Mouse (Mus musculus): ENCODE measurements at regions not wholly inside any gene's neighbourhood (a gene's known extent, or its start where the extent isn't known, plus 50 kb on each side); places are given as distances from the start of the nearest gene placed in this dataset.

DNA sequence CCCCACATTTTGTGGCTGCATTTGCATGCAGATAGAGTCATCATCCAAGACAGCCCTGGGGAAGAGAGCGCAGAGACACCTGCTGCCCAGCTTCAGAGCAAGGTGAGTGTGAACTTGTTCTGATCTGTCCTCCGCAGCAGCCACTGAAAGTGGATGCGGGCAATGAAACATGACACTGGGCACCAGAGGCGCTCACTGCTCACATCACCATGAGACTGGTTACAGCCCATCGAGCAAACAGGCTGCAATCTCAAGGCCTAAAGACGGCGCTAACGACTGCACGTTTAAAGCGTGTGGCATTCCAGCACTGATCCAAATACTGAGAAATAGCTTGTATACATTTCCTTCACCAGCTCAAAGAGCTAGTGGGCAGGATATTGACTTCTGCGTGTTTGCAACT, 65.8 kb downstream of the Barhl2 start:
- CTCF ChIA-PET: no interaction called here

DNA sequence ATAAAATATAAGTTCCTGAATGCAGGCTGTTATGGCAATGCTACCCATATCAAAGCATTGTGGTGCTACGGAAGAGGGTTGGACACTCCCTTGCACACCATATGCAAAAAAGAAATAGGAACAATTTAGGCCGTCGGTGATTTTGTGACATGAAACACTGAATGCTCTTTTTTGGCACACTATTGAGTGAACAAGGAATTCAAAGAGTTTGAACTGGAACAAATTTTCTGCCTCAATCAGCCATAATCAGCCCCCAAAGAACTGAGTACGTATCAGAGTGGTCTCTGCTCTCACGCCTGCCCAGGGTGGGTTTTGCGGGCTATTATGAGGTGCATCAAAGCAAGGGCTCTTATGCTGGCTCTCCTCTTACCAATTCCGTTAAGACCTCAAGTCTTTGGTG, 71.3 kb downstream of the Barhl2 start:
- CTCF ChIA-PET: no interaction called here

DNA sequence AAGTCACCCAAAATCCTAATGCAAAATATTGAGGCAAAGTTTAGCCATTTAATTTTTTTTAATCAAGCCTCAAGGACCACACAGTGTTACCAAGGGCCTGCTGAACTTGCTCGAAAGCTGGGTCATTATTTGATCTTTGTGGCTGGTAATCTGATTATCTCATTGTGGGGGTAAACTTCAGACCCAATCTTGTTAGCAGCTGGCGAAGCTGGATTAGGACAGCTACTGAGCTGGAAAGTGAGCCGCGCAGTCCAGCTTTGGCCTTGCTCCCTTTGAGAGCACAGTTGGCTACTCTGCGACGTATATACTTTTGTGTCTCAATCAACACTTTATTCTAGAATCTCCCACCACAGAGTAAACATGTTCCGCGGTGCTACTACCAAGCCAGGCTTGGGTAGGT, 72.1 kb downstream of the Barhl2 start:
- CTCF ChIA-PET: no interaction called here

DNA sequence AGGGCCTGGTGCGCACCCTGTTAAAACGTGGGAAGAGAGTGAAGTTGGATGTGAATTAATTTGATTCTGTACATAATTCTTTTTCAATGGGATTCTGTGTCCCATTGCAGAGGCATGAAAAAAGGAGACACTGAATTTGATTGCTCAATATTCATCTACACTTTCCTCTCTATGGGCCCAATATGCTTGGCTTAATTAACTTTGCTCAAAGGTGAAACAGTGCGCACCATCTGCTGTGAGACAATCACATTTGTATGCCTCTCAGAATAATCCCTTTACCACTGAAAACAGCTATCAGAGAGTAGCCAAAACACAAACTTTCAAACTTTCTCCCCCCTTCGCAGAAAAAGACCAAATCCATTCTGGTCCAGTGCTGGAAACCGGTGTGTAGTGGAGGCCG, 72.7 kb downstream of the Barhl2 start:
- CTCF ChIA-PET: no interaction called here

DNA sequence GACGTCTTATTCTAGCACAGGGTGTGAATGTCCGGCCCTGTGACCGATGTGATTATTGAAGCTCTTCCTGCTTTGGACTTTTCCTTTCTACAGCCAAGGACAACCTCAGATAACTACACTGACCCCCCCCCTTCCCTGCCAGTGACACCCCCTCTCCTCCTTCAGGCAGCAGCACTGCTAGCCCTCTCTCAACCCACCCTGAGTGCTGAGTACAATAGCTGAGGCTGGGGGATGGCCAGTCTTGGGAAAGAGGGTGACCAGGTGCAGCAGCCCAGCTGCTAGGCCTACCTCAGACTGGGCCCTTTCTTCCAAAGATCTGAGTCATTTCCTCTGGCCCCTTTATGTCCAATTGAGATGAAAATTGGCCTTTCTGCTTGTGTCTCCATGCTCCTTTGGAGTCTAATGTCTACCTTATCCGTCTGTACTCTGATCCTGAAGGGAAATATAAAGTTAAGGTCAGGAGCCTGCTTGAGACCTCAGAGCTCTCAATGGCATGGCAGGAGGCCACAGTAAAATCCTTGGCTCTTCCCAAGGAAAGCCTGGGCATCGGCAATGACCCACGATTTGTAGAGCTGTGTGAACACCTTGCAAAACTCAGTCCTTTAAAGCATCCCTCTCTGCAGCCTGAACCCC, 73.7 kb downstream of the Barhl2 start:
- CTCF ChIA-PET: no interaction called here

DNA sequence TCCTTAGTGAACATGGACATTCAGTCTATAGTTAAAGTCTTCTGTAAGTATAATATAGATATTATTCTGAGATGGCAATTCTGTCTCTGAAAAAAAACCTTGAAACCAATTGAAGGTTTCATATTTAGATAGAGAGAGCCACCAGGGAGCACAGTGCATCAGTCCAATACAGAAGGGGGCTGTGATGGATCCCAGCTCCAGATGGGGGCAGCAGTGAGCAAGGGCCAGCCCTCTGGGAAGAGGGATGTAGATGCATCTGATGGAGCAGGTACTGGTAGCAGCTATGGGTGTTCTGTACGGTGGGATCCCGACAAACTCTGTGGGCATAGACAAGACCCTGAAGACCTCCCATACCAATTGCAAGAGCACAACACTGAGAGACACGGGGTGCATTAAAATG, 76.0 kb downstream of the Barhl2 start:
- CTCF ChIA-PET: no interaction called here

DNA sequence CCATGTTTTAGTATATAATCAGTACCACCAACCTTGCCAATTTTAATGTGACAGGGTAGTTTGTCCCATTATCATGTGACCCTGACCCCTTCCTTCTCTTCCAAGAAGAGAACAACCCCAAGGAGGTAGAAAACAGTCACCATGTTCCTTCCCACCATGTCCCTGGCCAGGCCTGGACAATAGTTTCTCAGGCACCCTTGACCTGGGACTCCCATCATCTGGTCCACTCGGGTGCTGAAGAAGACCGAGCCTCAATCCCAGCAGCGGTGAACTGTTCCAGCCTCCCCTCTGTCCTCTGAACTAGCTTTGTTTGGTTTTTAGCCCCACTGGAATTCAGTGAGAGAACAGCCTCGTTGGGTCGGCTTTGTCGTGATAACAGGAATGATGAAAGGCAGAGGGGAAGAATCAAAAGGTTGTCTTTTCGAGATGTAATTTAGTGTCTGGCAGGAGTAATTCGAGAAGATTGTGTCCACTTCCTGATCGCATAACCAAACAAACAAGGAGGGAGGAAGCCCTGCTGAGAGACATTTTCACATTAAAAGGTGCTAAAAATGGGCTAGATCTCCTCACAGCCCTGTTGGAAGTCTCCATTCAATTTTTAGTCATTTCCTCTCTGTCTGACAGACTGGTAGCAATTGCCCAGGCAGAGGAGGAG, 77.2 kb downstream of the Barhl2 start:
- CTCF ChIA-PET: no interaction called here

DNA sequence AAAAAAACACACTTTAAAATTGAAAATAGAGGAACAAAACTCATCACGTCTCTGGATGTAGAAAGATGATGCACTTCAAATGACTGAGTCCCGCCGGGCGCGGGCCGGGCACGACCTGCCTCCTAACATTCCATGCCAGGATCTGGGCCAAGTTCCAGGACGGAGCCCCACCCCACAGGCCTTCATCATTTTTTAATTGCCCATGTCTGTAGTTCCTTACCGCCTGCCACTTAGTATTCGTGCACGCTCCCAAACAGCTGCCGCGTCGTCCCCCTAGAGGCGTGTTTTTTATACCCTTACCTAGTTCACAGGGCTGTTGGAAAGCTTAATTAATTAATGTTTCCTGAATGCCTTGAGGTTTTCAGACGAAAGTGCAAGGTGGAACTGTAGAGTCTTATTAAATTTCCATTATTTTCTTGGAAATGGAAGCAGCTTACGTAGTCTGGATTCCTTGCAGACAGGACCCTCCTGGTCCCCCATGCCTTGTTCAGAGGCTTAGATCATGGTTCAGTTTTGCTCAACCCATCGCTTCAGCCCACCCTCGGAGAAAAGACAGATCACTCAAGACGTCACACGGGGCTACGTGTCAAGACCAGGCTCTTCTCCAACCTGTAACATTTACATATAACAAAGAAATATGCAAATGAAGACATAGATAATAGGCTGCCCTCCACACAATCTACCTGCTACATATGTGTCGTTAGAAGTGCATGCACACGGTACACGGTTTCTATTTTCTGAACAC, 81.0 kb downstream of the Barhl2 start:
- CTCF ChIA-PET: no interaction called here

DNA sequence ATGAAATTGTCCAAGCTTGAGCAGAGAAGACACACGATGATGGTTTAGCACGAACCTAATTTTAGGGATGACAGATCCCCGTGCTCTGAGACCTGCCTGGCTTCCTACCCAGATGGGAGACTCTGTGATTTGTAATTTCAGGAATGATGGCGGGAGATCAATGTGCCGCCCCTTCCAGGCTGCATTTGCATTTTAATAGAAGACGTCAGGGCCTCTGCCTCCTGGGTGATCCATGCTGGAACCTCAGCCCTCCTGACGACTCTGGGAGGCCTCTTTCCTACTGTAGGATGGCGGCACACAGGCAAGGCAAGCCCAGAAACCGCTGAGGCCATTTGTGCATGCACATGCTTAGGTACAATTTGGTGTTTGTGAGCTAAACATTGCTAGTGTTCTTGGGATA, 90.1 kb downstream of the Barhl2 start:
- CTCF ChIA-PET: no interaction called here

DNA sequence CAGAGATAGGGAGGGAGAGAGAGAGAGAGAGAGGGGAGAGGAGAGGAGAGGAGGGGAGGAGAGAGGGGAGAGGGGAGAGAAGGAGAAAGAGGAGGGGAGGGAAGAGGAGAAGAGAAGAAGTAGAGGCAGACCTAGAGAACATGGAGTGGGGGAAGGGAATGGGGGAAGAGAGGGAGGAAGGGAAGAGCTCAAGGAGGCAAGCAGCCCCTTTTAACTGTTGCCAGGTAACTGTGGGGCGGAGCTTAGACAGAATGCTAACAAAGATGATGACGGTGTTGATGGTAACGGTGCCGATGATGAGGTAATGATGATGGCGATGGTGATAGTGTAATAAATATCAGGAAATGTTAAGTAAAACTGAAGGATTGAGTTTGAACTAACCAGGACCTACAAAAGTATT, 90.7 kb downstream of the Barhl2 start:
- CTCF ChIA-PET: no interaction called here

DNA sequence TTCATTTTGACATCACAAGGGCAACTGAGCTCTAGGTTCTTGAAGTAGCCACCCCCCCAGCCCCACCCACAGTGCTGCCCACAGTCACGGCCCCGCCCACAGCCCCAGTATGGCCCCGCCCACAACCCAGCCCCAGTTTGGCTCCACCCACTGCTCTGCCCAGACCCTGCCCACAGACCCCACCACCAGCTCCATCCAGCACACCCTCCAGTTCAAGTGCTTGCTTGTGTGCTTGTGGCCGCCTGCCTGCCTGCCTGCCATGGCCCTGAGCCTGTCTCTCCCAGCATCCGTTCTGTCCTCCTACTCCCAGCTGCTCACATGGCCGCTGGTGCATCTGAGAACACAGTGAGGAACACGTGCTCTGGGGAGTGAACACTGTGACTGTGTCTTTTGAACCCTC, 92.0 kb downstream of the Barhl2 start:
- CTCF ChIA-PET: interaction anchor here (0.6 kb wide), 1 partner anchor 9 kb away, joined by 6 read pairs; no protein-coding TSS in a partner anchor

DNA sequence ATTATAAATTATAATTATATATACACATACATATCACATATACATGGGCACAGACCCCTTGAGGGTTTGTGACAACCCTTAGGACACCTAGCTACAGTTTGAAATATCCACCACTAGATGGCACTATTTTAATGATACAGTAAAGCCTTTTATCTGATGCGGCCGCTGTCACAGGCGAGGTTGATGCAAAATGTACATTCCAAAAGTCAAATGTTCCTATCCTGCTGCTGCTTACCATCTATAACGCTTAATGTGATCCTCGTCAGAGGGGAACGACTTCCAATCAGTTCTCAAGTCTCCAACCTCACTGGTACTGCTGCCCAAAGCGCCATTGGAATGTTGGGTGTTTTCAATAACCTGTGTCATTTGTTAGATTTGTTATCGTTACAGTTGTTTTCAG, 92.9 kb downstream of the Barhl2 start:
- CTCF ChIA-PET: no interaction called here

DNA sequence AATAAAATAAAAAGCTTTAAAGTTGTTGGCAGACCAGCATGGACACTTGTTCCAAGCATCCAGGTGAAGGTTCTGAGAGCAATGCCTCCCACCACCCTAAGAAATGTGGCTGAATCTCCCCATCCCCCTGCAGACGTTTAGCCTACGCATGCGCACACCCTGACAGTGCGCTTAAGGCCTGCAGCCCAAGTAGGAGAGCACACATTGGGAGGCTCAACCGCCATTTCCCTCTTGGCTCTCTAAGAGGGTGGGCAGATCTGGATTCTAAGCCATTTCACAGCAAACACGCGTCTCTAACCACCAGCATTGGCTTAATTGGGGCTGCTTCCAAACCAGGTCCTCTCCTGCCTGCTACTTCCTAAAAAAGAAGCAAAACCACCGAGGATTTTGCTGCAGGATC, 106.6 kb downstream of the Barhl2 start:
- CTCF ChIA-PET: no interaction called here

DNA sequence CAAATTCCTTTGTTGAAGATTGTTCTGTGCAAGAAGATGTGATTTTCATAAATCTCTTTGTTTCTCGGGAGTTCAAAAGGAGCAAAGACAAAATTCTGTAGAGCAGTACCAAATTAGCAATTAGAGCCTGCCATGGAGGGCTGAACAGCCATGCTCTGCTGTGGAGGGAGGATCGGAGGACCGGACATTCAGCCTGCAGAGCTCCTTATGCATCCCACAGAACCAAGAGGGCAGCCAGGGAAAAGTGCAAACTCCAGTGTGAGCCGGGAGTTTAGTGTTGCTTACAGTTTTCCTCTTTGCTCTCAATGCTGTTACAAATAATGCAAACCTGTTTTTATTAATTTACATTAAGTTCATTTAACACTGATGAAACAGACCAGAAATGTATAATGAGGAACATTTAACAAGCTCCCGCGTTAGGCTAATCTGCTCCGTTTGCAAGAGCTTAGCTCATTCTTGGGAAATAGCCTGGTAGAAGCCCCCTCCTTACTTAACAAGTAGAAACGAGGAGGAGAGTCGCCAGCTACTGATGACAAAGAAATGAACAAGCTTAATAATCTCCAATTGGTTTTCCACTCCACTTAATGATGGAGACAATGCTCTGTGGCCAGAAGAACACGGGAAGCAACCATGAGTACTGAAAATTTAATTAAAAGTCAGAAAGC, 108.0 kb downstream of the Barhl2 start:
- CTCF ChIA-PET: no interaction called here

DNA sequence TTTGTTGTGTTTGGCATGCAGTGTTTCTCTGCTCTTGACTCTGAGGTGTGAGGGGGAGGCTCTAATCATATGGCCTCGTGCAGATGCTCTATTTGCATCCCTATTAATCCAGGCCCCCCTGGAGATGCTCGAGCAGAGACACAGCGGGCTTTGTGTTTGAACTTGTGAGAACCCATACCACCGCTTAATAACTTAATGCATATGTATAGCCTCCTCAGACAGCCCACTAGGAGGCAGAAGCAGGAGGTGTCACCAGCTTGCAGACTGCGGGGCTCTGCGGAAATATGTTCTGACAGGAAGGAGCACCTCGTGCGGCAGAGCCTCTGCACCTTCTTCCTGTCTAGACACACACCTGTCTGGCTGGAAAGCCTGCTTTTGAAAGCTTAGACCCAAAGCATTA, 113.7 kb downstream of the Barhl2 start:
- CTCF ChIA-PET: no interaction called here

DNA sequence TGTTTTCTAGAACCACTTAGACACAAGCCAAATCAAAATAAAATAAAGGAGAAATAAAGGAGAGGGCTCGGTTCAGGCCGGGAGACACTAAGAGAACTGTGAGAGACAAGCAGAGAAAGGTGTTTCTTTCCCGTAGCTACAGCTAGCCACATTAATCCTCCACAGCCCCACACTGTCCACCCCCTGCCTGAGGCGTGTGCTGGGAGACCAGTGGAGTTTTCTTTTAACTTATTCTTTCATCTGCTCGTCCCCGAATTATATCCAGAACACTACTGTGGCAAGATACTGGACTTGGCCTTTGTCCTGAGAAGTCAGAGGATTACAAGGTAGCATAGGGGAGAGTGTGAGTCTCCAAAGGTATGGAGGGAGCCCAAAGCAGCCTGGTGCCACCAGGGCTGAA, 114.4 kb downstream of the Barhl2 start:
- CTCF ChIA-PET: no interaction called here

DNA sequence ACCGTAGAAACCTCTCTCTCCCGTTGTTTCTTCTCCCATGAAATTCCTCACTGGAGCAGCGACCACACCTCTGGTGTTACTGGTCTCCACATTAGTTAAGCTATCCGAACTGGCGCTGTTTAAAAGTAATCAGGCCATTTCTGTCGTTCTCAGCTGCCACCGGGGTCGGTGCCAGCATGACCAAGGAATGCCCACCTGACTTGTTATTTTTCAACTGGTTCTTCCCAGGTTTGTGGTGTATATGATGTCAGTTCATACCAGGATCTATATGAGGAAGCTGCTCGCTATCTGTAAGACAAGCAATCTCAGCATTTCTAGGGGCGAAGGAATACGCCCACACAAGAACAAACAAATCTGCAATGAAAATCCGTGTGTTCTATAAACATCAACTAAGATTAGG, 116.6 kb downstream of the Barhl2 start:
- CTCF ChIA-PET: no interaction called here

DNA sequence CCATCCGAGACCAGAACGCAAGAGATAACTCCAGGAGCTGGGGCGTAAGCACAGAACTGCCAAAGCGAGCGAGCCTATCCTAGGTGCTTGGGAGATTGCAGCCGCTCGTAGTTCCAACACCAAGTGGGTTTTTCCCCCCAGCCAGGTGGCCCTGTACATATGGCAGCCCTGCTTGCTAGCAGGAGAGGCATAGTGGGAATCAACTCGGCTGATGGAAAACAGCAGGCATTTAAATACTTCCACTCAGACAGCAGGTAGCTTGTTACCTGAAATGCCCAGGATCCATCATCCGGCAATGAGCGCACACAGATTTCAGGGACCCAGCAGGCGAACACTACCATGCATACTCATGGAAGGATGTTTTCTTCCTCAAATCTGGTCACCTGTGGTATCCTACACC, 122.3 kb downstream of the Barhl2 start:
- CTCF ChIA-PET: no interaction called here

DNA sequence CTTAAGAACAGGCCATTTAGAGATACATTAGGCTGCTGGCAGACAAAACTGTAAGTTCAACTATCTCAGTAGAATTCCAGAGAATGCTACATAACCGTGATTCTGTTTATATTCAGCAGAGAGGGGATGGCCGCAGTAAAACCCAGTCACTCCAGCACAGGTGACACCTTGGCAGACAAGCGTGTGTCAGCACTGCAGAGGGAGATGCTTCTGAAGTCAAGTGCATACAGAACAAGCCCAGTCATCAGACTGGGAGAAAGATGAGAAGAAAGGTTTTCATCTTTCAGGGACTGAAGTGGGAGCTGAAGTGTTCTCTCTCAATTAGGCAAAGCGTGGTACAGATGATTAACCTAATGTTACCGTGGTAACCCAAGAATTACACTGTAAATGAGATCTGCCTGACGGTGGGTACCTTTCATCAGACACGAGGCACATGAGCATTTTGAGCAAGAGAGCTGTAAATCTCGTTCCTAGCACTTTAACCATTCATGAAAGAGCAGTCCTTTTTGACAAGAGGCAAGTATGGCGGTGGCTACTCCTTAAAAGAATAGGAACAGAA, 130.3 kb downstream of the Barhl2 start:
- CTCF ChIA-PET: no interaction called here

DNA sequence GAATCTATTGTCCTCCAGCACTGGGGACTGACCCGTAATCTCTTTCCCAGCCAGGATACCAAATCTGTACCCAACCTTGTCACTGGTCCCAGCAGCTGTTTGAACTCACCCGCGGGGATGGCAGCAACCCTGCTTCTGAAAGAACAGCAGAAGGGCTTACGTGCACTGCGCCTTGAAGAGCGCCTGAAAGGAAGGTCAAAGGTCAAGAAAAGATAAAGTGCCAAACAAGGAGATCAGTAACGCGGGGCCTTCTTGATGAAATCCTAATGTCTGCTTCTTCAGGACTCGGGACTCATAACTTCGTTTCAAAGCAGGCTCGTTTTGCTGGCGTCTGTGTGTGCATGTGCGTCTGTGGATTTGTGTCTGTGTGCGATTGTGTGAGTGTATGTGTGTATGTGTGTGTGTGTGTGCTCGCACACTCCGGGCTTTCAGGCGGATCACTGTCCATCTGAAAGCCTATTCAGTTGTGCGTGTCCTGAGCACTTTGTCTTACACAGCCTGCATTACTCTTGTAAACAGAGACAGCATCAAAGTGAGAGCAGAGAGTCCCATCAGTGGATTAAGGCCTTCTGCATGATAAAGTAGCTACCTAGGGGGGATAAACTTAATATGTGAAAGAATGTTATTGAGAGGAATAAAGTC, 135.3 kb downstream of the Barhl2 start:
- CTCF ChIA-PET: no interaction called here

DNA sequence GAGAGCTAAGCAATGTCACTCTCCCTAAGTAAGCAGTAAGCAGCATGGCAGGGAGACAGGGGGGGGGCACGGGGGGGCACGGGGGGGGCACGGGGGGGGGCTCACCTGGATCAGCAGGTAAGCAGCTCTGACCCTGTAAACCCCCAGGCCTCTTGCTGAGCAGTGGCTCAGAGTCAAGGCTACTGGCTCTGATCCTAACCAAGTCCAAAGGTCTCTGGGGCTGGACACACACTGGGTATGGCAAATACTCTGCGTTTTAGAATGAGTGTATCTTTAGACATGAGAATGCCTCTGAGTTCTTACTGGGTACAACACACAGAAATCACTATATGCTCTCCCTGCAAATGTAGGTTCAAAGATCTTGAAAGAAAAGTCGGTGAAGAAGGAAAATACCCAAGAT, 136.5 kb downstream of the Barhl2 start:
- CTCF ChIA-PET: no interaction called here

DNA sequence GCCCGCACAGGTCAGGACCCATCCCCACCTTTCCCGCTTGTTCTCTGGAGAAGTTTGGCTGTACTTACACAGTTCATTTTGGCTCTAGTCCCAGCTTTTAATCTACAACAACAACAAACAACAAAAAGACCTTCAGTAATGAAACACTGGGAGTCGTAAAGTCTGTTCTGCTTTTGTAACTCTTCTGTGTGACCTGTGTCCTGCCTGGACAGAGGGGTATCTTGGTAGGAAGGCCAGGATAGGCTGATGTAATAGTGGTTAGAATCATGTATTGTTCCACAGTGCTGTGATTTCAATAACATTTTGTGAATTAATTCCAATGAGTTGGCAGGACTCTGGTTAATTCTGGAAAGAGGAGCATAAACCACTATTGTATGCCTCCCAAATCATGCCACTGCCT, 136.9 kb downstream of the Barhl2 start:
- CTCF ChIA-PET: no interaction called here
